Mouse (Mus musculus): ENCODE data around the gene Fam173b. TPM values are rescaled to one million over a fixed set of nuclear protein-coding genes. Genes with fewer than 3 reads are reported as not detected.
"Not testable (repeated sequence)": the region's sequence is repeated elsewhere in the genome, so short reads cannot be mapped to it uniquely, and the experiment has no call there.

Gene Fam173b
- polyA plus RNA-seq, 1 experiment from 2014 or later = 13.4 TPM

DNA sequence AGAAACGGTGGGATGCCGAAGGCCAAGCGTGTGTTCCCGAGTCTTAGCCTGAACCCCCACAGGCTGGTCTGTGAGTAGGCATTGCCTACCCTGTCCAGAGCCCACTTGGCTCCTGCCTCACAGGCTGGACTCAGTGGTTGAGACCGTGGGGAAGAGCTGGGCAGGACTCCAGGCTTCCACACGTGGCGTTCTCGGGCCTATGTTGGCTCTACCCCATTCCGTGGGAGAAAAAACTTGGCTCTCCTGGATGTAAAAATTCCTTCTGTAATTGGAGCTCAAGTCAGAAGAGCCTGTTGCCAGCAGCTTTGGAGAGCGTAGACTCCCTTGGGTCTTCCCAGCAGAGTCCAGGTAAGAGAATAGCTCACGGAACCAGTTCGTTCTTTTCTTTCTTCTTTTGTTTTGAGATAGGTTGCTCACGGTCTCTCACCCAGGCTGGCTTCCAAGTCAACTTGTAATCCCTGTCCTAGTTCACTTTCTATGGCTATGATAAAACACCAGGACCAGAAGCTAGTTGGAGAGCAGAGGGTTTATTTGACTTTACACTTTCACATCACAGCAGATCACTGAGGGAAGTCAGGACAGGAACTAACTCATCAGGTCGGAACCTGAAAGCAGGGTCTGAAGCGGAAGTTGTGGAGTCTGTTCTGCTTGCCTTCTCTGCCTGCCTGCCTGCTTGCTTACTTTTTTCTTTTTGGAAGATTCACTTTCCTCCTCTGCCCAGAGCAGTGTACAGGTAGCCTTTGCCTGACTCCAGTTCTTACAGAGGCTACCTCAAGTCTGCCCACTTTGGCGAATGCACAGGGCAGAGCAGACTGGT, 29.5 kb upstream of the Fam173b start:
- 86% methylated on average over 16 of the region's 16 CpGs for WGBS
- Histone ChIP-seq H3K4me1 (peaks cover 23% of the 10 kb centered on the region), H3K27me3 (replicated peaks; ENCODE audit: low read depth, poor library complexity, severe bottlenecking) (no peaks in the 10 kb centered on the region), H3K4me3 (no peak overlapping the region), H3K27ac (replicated peaks) (no peak overlapping the region), H3K36me3 (replicated peaks) (no peaks in the 10 kb centered on the region), H3K9me3 (no peaks in the 10 kb centered on the region)
- no peak for DNase-seq (ENCODE audit: low spot score)

DNA sequence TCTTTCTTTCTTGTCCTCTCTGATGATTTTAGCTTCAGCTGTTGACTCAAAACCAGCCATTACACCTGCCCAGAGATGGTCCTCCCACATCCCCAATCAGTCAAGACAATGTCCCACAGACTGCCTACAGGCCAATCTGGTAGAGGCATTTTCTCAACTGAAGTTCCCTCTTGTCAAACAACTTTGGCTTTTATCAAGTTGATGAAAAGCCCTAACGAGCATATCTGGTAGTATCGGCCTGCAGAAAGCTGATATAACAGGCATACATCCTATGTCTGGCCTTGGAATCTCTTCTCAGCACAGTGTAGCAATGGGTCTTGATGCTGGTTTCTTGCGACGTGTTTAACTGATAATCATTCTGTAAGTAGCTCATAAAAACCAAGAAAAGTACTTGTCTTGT, 28.4 kb upstream of the Fam173b start:
- Histone ChIP-seq H3K4me3 (no peak overlapping the region), H3K36me3 (replicated peaks) (no peaks in the 10 kb centered on the region)
- WGBS = 91% methylated on average over 4 of the region's 4 CpGs

DNA sequence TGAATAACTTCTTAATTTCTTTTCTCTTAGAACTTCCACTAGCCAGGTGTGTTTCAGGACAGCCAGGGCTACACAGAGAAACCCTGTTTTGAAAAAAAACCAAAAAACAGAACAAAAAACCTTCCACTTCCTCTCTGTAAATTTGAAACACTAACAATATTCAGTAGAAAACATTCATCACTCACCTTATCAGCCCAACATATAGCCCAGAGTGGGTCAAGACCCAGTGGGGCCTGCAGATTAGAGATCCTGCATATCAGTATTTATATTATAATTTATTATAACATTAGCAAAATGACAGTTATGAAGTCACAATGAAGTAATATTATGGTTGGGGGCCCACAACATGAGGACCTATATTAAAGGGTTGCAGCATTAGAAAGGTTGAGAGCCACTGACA, 28.0 kb upstream of the Fam173b start:
- DNase-seq (ENCODE audit: low spot score) = no peak
- Histone ChIP-seq H3K9me3 (no peaks in the 10 kb centered on the region), H3K27ac (replicated peaks) (no peak overlapping the region), H3K4me1 (peaks cover 17% of the 10 kb centered on the region), H3K36me3 (replicated peaks) (no peaks in the 10 kb centered on the region), H3K27me3 (replicated peaks; ENCODE audit: low read depth, poor library complexity, severe bottlenecking) (no peaks in the 10 kb centered on the region), H3K4me3 (no peak overlapping the region)

More for the DNA sequence above, 28.4 kb upstream of the Fam173b start:
- Histone ChIP-seq H3K4me1 (peaks cover 21% of the 10 kb centered on the region), H3K27me3 (replicated peaks; ENCODE audit: low read depth, poor library complexity, severe bottlenecking) (no peaks in the 10 kb centered on the region), H3K27ac (replicated peaks) (no peak overlapping the region), H3K9me3 (no peaks in the 10 kb centered on the region)
- no peak for DNase-seq (ENCODE audit: low spot score)

DNA sequence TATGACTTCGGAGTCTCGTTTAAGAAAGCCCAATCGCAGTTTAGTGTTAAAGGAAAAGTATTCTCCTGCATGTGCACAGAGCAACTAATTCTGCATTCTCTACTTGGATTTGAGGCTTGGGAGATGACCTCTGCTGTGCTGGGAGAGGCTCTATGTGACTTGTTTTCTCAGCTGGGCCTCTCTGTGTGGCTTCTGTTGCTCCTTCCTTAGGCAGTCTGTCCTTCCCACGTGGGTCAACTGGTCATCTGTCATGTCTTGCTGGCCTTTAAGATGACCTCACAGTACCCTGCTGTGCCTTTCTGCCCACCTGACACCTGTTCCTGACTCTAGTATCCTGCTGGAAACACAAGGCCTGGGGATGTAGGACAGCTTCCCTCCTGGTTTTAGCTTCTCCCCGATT, 25.6 kb upstream of the Fam173b start:
- H3K9me3 ChIP-seq = no peaks in the 10 kb centered on the region
- no peak overlapping the region for H3K27ac ChIP-seq (replicated peaks)
- WGBS = 71% methylated on average over 5 of the region's 5 CpGs
- H3K4me1 ChIP-seq = no peaks in the 10 kb centered on the region
- H3K27me3 ChIP-seq (replicated peaks; ENCODE audit: low read depth, poor library complexity, severe bottlenecking) = no peaks in the 10 kb centered on the region
- DNase-seq (ENCODE audit: low spot score) = no peak
- no peak overlapping the region for H3K4me3 ChIP-seq
- no peaks in the 10 kb centered on the region for H3K36me3 ChIP-seq (replicated peaks)

DNA sequence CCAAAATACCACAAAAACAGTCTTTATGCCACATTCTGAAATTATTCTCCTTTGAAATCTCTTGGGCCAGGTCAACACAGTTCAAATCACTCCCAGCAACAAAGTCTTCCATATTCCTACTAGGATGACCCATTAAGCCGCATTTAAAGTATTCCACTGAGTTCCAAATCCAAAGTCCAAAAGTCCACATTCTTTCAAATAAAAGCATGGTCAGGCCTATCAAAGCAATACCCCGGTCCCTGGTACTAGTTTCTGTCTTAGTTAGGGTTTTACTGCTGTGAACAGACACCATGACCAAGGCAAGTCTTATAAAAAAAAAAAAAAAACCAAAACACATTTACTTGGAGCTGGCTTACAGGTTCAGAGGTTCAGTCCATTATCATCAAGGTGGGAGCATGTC, 20.6 kb upstream of the Fam173b start:
- H3K4me3 ChIP-seq; H3K27ac ChIP-seq (replicated peaks); H3K27me3 ChIP-seq (replicated peaks; ENCODE audit: low read depth, poor library complexity, severe bottlenecking); H3K9me3 ChIP-seq; H3K4me1 ChIP-seq; H3K36me3 ChIP-seq (replicated peaks); DNase-seq (ENCODE audit: low spot score): not testable (repeated sequence)
- WGBS = 95% methylated on average over 2 of the region's 2 CpGs

DNA sequence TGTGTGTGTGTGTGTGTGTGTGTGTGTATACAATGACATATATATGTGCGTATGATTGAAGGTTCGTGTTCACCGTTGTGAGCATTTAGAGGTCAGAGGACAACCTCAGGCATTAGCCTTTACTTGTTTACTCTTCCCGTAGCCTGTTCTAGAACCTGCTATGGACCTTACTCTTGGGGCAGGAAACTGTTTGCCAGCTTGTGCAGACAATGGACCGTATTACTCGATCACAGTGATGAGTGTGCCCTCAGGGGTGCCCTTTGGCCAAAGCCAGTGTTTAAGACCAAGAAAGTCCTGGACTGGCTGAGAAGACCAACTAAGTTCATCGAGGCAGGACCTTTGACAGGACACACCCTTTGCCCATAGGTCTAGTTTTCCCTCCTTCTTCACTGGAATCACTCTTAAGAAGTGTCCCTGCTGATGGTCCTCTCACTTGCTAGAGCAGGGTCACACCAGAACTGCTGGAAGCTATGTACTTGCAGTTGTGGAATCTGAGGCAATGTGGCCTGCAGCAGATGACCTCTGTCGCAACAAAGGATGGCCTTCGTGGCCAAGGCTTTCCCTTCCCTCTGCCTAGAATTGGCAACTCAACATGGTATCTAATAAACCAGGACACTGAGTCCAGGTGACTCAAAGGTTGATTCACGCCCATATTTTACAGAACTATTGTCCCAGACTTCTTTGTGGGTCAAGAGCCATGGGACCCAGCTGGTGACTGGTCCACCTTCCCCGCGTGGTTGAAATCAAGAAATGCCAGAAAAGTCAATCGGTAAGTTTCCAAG, 18.2 kb upstream of the Fam173b start:
- H3K27me3 ChIP-seq (replicated peaks; ENCODE audit: low read depth, poor library complexity, severe bottlenecking) = no peaks in the 10 kb centered on the region
- no peak overlapping the region for H3K27ac ChIP-seq (replicated peaks)
- H3K4me1 ChIP-seq = no peaks in the 10 kb centered on the region
- 90% methylated on average over 13 of the region's 13 CpGs for WGBS
- H3K4me3 ChIP-seq = no peak overlapping the region
- no peak for DNase-seq (ENCODE audit: low spot score)
- H3K9me3 ChIP-seq = no peaks in the 10 kb centered on the region
- peaks cover 2% of the 10 kb centered on the region for H3K36me3 ChIP-seq (replicated peaks)

DNA sequence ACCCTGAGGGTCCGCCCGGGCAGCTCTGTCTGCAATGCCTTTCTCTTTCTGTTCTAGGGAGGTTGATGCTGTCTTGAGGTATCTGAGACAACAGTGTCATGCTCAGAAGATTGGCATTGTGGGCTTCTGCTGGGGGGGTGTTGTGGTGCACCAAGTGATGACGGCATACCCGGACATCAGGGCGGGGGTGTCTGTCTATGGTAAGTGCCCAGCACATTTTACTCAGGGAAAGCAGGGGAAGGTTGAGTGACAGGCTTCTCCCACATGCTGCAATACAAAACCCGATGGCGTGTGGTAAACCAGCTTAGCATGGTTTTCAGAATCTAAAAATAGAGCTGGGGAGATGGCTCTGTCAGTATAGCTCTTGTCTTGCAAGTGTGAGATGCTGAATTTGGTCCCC, 16.4 kb upstream of the Fam173b start:
- H3K9me3 ChIP-seq = no peaks in the 10 kb centered on the region
- no peaks in the 10 kb centered on the region for H3K27me3 ChIP-seq (replicated peaks; ENCODE audit: low read depth, poor library complexity, severe bottlenecking)
- no peaks in the 10 kb centered on the region for H3K4me1 ChIP-seq
- no peak overlapping the region for H3K4me3 ChIP-seq
- no peak overlapping the region for H3K27ac ChIP-seq (replicated peaks)
- peaks cover 19% of the 10 kb centered on the region for H3K36me3 ChIP-seq (replicated peaks)
- DNase-seq (ENCODE audit: low spot score) = no peak
- WGBS = 85% methylated on average over 7 of the region's 7 CpGs

DNA sequence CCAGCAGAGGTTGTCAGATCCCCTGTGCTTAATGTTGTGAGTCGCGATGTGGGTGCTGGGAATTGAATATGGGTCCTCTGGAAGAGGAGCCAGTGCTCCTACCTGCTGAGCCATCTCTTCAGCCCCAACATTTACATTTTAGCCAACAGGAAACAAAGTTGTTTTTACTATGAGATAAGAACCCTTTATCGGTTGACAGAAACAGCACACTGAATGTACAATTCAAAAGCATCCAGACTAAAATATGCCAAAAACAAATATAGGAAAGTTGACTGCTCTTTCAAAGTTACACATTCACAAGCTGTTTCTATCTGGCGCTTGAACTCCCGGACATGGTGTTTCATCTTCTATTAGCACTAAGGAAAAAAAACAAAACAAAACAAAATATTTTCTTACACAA, 15.6 kb upstream of the Fam173b start:
- Histone ChIP-seq H3K4me1 (no peaks in the 10 kb centered on the region), H3K9me3 (no peaks in the 10 kb centered on the region), H3K27me3 (replicated peaks; ENCODE audit: low read depth, poor library complexity, severe bottlenecking) (no peaks in the 10 kb centered on the region), H3K4me3 (no peak overlapping the region), H3K27ac (replicated peaks) (no peak overlapping the region), H3K36me3 (replicated peaks) (peaks cover 28% of the 10 kb centered on the region)
- DNase-seq (ENCODE audit: low spot score) = no peak
- WGBS = 88% methylated on average over 5 of the region's 5 CpGs

DNA sequence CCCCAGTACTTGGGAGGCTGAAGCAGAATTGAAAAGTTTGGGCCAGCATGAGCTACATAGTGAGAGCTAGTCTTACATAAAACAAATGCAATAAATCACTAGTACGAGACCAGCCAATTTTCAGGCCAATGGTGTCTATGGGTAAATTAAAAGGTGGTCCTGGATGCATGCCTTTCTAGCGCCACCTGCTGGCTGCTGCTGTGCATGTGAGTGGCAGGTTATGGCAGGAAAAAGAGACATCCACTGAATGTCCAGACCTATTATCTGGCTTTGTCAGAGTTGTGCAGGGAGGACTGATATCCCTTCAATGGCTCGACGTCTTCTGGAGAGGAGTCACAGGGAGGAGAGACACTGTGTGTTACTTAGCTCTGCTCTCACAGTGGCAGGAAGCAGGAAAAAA, 15.1 kb upstream of the Fam173b start:
- Histone ChIP-seq H3K4me3 (no peak overlapping the region), H3K9me3 (no peaks in the 10 kb centered on the region), H3K27me3 (replicated peaks; ENCODE audit: low read depth, poor library complexity, severe bottlenecking) (no peaks in the 10 kb centered on the region), H3K36me3 (replicated peaks) (peaks cover 32% of the 10 kb centered on the region), H3K27ac (replicated peaks) (no peak overlapping the region), H3K4me1 (no peaks in the 10 kb centered on the region)
- DNase-seq (ENCODE audit: low spot score) = peak; percentile 87
- 15% methylated on average over 4 of the region's 4 CpGs for WGBS

DNA sequence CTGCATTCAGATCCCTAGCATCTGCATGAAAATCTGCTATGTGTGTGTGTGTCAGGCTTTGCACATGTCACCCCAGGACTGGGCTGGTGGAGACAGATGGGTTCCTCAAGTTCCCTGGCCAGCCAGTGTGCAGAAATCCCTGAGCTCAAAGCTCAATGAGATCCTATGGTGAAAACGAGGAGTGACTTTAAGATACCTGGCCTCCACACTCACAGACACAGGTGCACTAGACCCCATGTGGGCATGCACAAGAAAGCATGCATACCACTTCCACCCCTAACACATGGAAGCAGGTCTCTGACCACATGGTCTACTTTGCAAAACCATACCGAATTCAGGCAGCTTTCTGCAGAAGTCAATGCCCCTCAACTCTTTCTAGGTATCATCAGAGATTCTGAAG, 13.9 kb upstream of the Fam173b start:
- Histone ChIP-seq H3K4me1 (no peaks in the 10 kb centered on the region), H3K36me3 (replicated peaks) (peaks cover 45% of the 10 kb centered on the region), H3K9me3 (no peaks in the 10 kb centered on the region), H3K4me3 (no peak overlapping the region), H3K27ac (replicated peaks) (no peak overlapping the region), H3K27me3 (replicated peaks; ENCODE audit: low read depth, poor library complexity, severe bottlenecking) (no peaks in the 10 kb centered on the region)
- 69% methylated on average over 2 of the region's 2 CpGs for WGBS
- no peak for DNase-seq (ENCODE audit: low spot score)

DNA sequence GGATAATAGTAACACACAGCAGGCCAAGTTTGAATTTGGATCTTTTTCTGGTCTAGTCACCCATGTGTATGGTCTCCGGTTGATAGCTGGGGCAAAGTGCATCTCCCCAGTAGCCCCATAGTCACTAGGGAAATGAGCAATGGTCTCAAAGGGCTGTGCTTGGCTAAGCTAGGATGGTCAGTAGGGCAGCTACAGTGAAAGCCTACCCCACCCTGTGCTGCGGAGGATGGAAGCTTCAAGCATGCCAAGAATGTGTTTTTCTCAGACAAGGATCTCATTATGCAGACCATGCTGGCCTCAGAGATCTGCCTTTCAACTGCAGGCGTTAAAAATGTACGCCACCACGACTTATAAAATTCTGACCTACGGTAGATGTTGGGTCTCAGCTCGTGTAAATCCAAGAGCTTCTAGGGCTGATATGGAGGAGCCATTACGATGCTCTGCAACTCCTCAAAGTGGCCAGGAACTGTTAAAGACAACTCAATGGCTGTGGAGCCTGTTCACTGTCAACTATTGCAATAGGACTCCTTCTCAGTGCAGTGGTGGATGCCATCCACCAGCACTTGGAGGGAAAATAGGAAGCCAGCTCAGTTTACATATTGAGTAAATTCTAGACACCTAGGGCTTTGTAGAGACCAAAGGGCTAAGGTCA, 12.5 kb upstream of the Fam173b start:
- Histone ChIP-seq H3K4me1 (no peaks in the 10 kb centered on the region), H3K27me3 (replicated peaks; ENCODE audit: low read depth, poor library complexity, severe bottlenecking) (no peaks in the 10 kb centered on the region), H3K27ac (replicated peaks) (no peak overlapping the region), H3K4me3 (no peak overlapping the region), H3K9me3 (no peaks in the 10 kb centered on the region), H3K36me3 (replicated peaks) (peaks cover 58% of the 10 kb centered on the region)
- DNase-seq (ENCODE audit: low spot score) = no peak
- 72% methylated on average over 8 of the region's 8 CpGs for WGBS

DNA sequence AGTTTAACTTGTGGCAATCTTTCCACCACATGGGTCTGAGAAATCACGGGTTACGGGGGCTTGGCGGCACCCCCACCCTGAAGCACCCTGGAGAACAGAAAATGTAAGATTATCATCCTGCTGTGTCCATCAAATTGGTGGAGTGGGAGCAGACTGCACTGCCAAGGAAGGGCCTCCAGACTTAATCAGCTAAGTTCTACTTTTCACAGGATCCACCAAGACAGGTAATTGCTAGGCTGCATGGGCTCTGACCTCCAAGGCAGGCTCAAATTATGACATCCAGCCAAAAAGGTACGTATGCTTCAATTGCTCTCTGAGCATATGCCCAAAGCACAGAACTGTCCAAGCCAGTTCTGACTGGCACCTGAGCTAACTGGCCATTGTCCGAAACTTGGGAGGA, 11.5 kb upstream of the Fam173b start:
- 90% methylated on average over 5 of the region's 5 CpGs for WGBS
- DNase-seq (ENCODE audit: low spot score) = no peak

DNA sequence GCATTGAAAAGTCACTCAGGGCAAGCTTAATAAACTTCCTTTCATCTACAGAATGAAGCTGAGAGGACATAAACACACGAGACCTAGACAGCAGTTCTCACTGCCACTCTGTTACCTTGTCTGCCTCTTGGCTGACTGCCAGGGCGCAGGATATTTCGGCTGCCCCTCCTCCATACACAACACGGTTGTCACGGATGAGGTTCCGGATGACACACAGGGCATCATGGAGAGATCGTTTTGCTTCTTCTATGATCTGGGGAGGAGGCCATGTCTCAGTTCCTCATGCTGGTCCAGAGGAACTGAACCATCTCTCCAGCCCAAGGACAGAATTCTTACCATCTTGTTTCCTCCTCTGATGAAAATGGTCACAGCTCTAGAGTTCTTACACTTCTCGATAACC, 9.1 kb upstream of the Fam173b start:
- 95% methylated on average over 8 of the region's 8 CpGs for WGBS
- Histone ChIP-seq H3K27me3 (replicated peaks; ENCODE audit: low read depth, poor library complexity, severe bottlenecking) (no peaks in the 10 kb centered on the region), H3K4me3 (no peak overlapping the region), H3K27ac (replicated peaks) (no peak overlapping the region), H3K4me1 (no peaks in the 10 kb centered on the region), H3K36me3 (replicated peaks) (peaks cover 92% of the 10 kb centered on the region), H3K9me3 (no peaks in the 10 kb centered on the region)
- no peak for DNase-seq (ENCODE audit: low spot score)

More for the DNA sequence above, 11.5 kb upstream of the Fam173b start:
- H3K4me1 ChIP-seq = no peaks in the 10 kb centered on the region
- H3K9me3 ChIP-seq = no peaks in the 10 kb centered on the region
- H3K27me3 ChIP-seq (replicated peaks; ENCODE audit: low read depth, poor library complexity, severe bottlenecking) = no peaks in the 10 kb centered on the region
- peaks cover 69% of the 10 kb centered on the region for H3K36me3 ChIP-seq (replicated peaks)
- H3K27ac ChIP-seq (replicated peaks) = no peak overlapping the region
- no peak overlapping the region for H3K4me3 ChIP-seq
